Mouse (Mus musculus): Measurements from ENCODE around the gene Gm49339. TPM values are rescaled to one million over a fixed set of nuclear protein-coding genes. Genes with fewer than 3 reads are reported as not detected.

Gm49339 gene
- total and polyA plus RNA-seq, 3 experiments, result not detected

GRCm38 (mm10) chr10:51530813-51531212 lies 50.4 kb downstream of the Gm49339 start:
- Histone ChIP-seq H3K36me3 (ENCODE audit: control insufficient read depth in 1 of 2, insufficient read depth in 2 of 2, low read length in 2 of 2) (peaks cover 0 to 8% of the 10 kb centered on the region in 2 experiments; a peak in 1 of 4 replicates), H3K27ac (ENCODE audit: control insufficient read depth, low read depth, low read length) (no peak overlapping the region), H3K79me2 (ENCODE audit: control insufficient read depth, insufficient read depth, low read length, poor library complexity) (no peaks in the 10 kb centered on the region), H3K27me3 (ENCODE audit: control insufficient read depth in 1 of 2, insufficient read depth in 2 of 2, low read length in 2 of 2) (no peaks in the 10 kb centered on the region), H3K9me3 (replicated peaks; ENCODE audit: insufficient read depth, low read length) (no peaks in the 10 kb centered on the region), H3K4me1 (ENCODE audit: control insufficient read depth in 1 of 2, insufficient read depth in 2 of 2, low read length in 2 of 2) (peaks cover 0 to 10% of the 10 kb centered on the region in 2 experiments; a peak in 3 of 4 replicates), H3K9ac (ENCODE audit: control insufficient read depth, low read depth, low read length, poor library complexity, severe bottlenecking) (no peak overlapping the region), H3K4me3 (ENCODE audit: control insufficient read depth in 1 of 2, insufficient read depth in 1 of 2, low read depth in 2 of 2, low read length in 2 of 2) (no peak overlapping the region)
- DNase-seq (ENCODE audit: low read depth, low spot score), result no peak
- TF ChIP-seq MAZ (IDR thresholded peaks at IDR 0.05; ENCODE audit: low read depth, low read length), result no peak
- no peak for TF ChIP-seq UBTF (IDR thresholded peaks at IDR 0.05; ENCODE audit: borderline replicate concordance, insufficient read depth, low read depth, low read length)

Other genes starting within 250 kb of the Gm49339 start
- not detected in 2 replicates for gene Lilr4b, start within 50 bp of the Gm49339 start, total RNA-seq (2012; rRNA removed)
- not detected for gene Lilr4b, start within 50 bp of the Gm49339 start, polyA plus RNA-seq (2012; ENCODE audit: insufficient read depth in 1 of 2, insufficient read length in 2 of 2, low read depth in 1 of 2, low replicate concordance in 2 of 2, missing spikeins in 1 of 2)
- gene Lilrb4a, start 10.3 kb downstream of the Gm49339 start, total RNA-seq (2012; rRNA removed), result not detected in 2 replicates
- not detected for gene Lilrb4a, start 10.3 kb downstream of the Gm49339 start, polyA plus RNA-seq (2012; ENCODE audit: insufficient read depth in 1 of 2, insufficient read length in 2 of 2, low read depth in 1 of 2, low replicate concordance in 2 of 2, missing spikeins in 1 of 2)
- not detected in 2 replicates for gene Fam162b, start 109.9 kb downstream of the Gm49339 start, total RNA-seq (2012; rRNA removed)
- gene Fam162b, start 109.9 kb downstream of the Gm49339 start, polyA plus RNA-seq (2012; ENCODE audit: insufficient read depth in 1 of 2, insufficient read length in 2 of 2, low read depth in 1 of 2, low replicate concordance in 2 of 2, missing spikeins in 1 of 2), result not detected
- gene Gprc6a, start 150.8 kb downstream of the Gm49339 start, total RNA-seq (2012; rRNA removed), result not detected in 2 replicates
- not detected for gene Gprc6a, start 150.8 kb downstream of the Gm49339 start, polyA plus RNA-seq (2012; ENCODE audit: insufficient read depth in 1 of 2, insufficient read length in 2 of 2, low read depth in 1 of 2, low replicate concordance in 2 of 2, missing spikeins in 1 of 2)
- not detected in 2 replicates for gene Rfx6, start 197.1 kb downstream of the Gm49339 start, total RNA-seq (2012; rRNA removed)
- not detected for gene Rfx6, start 197.1 kb downstream of the Gm49339 start, polyA plus RNA-seq (2012; ENCODE audit: insufficient read depth in 1 of 2, insufficient read length in 2 of 2, low read depth in 1 of 2, low replicate concordance in 2 of 2, missing spikeins in 1 of 2)